Mouse (Mus musculus): ENCODE data around the gene Slc22a15.
A peak's percentile ranks its signal among the peaks of the same experiment; 100 is the strongest.

The Slc22a15 gene

DNA sequence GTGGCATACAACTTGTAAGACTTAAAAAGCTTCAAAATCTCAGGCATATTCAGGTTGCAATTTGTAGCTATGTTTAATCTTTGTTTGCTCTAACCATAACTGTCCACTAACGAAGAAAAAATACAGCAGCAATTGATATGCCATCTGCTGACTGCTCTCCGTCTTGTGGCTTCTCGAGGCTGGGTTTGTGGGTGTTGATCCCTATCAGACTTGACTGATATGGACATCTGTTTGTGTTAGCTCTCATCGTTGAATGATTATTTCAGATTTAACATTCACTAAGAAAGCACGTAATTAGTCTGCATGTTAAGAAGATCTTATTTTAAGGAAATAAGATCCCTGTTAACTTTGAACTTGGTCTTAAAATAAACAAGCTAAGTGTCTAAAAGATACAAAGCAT, 7.7 kb downstream of the Slc22a15 start:
- no peak for DNase-seq (ENCODE audit: low read depth, low spot score)

- no peak for DNase-seq (ENCODE audit: low read depth, low spot score)
These were observed 9.0 kb downstream of the Slc22a15 start for GRCm38 (mm10) chr3:101915048-101915801.

DNA sequence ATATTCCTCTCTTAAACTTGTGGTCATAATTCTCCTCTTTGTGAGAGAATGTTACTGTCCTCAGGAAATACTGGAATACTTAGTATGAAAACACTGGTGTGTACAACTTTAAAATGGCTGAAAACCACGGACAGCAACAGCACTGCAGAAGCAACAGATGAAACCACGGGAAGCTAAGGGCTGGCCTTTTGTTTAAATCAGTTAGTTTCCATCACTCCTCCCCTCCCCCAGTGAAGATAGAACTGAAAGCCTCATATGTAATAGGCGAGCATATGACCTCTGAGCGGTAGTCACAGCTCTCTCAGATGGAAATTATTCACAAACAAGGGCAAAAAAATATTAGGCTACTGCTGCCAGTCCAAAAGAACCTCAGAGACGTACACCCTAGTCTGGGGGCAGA, 10.0 kb downstream of the Slc22a15 start:
- DNase-seq (ENCODE audit: low read depth, low spot score): no peak

- DNase-seq (ENCODE audit: low read depth, low spot score): no peak
These were observed 12.2 kb downstream of the Slc22a15 start for GRCm38 (mm10) chr3:101912041-101912440.

DNA sequence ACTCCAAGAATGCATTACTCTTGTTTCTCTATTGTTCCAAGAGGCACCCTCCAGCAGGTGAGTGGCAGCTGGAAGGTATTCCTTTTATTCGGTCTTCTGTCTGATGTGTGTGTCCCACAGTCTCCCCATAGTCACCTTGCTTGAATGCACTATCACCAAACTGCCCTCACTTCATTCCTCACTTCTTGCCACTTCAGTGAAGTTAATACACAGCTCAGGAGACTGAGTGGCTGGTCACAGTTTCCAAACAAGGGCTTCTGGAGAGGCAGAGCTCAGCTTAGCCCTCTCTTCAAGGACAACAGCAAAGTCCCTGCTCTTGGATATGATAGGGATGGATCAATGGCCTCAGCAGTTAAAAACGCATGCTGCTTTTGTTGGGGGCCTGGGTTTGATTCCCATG, 17.2 kb downstream of the Slc22a15 start:
- DNase-seq (ENCODE audit: low read depth, low spot score): no peak

DNA sequence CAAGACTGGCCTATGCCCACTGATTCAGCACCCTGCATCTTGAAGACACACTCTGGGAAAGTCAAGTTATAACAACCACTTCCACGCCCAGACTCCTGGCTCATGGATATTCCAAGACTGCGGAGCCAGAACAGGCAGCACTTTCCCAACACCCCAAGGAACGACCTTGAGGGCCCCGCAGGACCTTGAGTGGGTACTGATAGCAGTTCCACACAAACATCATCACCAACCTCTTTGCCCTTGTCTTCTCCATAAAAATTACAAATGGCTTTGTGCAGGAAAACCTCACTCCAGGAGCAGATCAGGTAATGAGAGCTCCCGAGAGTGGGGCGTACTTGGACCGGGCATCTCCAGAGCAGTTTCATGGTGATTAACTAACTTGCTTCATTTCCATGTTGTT, 19.5 kb downstream of the Slc22a15 start:
- no peak for DNase-seq (ENCODE audit: low read depth, low spot score)

GRCm38 (mm10) chr3:101903091-101903490, 21.2 kb downstream of the Slc22a15 start:
- DNase-seq (ENCODE audit: low read depth, low spot score): no peak

DNA sequence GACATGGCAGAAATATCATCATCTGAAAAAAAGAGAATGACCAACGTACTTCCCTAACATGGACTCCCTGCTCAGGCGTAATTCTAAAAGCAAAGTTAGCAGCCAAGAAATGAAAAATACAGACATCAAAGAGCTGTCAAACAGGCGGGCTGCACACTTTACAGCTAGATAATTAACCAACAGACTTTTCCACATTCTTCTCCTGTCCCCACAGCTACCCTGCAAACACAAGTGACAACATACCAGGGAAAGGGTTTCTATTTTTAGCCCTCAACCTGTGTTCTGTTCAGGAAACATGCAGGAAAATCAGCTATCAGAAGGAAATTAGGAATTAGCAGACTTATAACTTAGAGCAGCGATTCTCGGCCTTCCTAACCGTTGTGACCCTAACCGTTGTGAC, 21.9 kb downstream of the Slc22a15 start:
- DNase-seq (ENCODE audit: low read depth, low spot score): no peak

DNA sequence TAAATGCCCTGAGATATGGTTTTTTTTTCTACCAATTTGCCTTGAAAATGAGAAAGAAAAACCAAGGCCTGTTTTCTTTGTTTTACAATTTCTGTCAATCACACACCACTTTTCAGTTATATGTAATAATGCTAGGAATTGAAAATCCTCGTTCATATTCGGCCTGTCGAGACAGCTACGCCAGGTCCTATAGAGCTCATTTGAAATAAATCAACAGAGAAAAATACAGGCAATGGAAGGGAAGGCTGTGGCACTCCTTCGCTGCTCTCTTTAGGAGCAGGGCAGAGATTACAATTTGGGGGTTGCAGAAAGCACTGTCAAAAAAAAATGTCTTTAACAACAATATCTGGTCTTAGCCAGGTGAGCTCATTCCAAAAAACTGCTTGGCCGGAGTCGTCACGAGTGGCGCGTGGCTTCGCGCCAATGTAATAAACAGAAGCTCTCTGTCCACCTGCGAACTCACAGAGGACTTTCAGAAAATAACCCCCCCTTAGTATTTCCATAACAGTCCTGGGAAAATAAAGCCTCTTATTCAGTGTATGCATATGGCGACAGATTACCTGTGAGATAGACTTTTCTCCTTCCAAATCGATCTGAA, 26.8 kb downstream of the Slc22a15 start:
- no peak for DNase-seq (ENCODE audit: low read depth, low spot score)

DNA sequence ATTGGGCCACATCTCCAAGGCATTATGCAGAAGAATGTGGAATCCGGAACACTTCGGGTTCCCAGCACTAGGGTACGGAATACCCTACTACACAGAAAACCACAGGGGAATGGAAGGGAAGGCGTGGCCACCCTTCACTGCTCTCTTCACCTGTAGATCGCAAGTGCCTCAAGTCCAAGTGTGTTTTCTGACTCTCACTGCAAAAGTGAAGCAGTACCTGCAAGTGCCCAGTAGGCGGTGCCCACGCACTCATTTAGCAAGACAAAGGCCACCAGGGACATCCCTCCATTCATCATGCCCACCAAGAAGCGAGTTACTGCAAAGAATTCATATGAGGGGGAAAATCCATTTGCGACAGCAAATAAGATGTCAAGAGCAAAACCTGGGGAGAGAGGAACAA, 27.4 kb downstream of the Slc22a15 start:
- peak; percentile 88 for DNase-seq (ENCODE audit: low read depth, low spot score)

DNA sequence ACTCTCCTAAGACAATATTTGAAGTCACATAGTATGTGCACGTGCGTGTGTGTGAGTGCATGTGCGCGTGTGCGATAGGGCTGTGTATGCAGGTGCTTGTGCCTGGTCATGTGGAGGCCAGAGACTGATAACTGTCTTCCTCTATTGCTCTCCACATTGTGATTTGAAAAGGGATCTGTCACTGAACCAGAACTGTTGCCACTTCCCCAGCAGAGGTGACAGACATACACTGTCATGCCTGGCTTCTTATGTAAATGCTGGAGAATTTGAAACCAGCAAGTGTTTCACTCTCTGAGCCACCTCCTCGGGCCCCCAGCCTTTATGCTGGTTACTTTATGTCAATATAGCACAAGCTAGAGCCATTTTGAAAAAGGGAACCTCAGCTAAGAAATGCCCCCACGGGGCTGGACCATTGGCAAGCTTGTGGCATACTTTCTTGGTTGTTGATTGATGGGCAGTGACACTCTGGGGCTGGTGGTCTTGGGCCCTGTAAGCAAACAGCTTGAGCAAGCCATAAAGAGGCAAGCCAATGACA, 28.8 kb downstream of the Slc22a15 start:
- DNase-seq (ENCODE audit: low read depth, low spot score): no peak

- no peak for DNase-seq (ENCODE audit: low read depth, low spot score)
These were observed 38.7 kb downstream of the Slc22a15 start for GRCm38 (mm10) chr3:101885591-101885990.

DNA sequence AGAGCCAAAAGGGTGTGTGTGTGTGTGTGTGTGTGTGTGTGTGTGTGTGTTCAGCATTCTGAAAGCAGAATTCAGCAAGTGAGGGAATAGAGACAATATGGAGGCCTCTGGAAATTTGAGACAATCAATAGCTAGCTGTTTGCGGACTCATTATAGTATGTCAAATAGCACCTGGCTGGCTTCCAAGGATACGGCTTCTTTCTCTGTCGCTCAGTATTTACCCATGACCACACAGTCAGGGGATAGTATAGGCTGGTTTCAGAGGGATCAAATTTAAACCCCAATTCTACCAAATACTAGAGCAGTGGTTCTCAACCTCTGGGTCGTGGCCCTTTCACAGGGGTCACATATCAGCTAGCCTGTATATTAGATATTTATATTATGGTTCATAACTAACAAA, 39.2 kb downstream of the Slc22a15 start:
- DNase-seq (ENCODE audit: low read depth, low spot score): no peak

- no peak for DNase-seq (ENCODE audit: low read depth, low spot score)
These were observed 40.4 kb downstream of the Slc22a15 start for GRCm38 (mm10) chr3:101883902-101884301.

GRCm38 (mm10) chr3:101881721-101882120, 42.5 kb downstream of the Slc22a15 start:
- DNase-seq (ENCODE audit: low read depth, low spot score): no peak

- DNase-seq (ENCODE audit: low read depth, low spot score): peak; percentile 13
These were observed 43.4 kb downstream of the Slc22a15 start for GRCm38 (mm10) chr3:101880818-101881217.

DNA sequence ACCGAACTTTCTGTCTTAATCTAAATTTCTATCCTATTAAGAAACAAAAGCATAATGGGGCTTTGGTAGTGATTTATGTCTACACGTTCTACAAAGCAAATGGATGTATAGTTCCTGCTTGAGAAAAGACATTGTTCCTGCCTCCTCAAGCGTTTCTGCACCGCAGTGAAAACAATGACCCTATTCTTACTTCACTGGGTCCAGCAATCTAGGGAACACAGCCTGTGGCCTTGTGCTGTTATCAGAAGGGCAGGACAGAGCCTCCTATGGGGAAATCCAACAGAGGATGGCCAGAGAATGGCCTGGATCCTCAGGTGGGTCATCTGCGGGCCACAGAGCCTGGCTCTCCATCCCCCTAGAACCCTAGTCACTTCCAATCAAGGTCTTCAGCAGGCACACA, 46.1 kb downstream of the Slc22a15 start:
- DNase-seq (ENCODE audit: low read depth, low spot score): no peak

- no peak for DNase-seq (ENCODE audit: low read depth, low spot score)
These were observed 47.6 kb downstream of the Slc22a15 start for GRCm38 (mm10) chr3:101876459-101877285.

GRCm38 (mm10) chr3:101875258-101875920, 48.9 kb downstream of the Slc22a15 start:
- no peak for DNase-seq (ENCODE audit: low read depth, low spot score)

DNA sequence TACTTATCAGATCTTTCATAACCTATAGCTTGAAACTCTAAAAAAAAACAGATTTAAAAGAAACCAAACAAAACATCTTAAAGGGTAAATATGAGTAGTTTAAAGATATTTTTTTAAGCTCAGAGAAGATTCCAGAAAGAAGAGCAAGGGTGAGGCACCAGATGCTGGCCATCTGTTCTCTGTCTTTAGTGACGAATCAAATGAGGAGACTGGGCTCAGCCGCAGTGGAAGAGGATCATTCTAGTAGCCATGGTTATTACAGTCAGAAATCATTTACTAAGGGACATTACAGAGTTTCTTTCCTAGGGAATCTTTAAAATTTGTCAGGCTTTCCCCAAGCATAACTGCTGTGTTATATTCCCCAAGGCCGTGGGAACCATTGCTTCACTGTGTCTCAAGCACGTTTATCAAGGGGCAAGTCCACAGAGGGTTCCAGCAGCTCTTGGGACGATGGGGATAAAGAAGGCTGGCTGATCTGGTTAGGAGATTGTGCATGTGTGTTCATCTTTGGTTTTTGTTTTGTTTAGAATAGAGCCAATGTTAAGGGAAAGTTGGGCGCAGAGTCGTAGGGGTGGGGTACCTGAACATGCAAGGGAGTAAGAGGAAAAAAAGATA, 51.1 kb downstream of the Slc22a15 start:
- no peak for DNase-seq (ENCODE audit: low read depth, low spot score)

DNA sequence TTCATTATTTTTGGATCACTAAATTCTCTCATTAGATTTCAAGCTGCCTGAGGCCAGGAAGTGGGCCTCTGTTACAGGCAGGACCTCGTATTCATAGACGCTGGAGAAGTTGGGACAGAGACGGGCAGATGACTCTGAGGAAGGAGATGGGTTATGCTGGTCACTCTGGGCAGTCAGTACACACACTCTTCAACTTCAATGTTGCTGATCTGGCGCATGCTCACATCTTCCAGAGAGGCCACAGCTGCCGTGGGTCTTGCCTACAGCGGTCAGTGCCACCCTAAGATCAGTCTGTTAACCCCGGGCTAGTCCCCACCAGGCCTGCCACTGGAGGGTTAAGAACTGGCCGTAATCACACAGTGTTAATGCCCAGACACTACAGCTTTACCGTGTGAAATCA, 52.3 kb downstream of the Slc22a15 start:
- no peak for DNase-seq (ENCODE audit: low read depth, low spot score)

Data from ES-CJ7 (cell line).